Mouse (Mus musculus) activated CD4-positive, CD25-positive, alpha-beta regulatory T cell, adult 4 months (primary cell): ENCODE measurements around the gene Dupd1. TPM values are rescaled to one million over a fixed set of nuclear protein-coding genes. Genes with fewer than 3 reads are reported as not detected.

Source experiments
- ATAC-seq: one replicate; pipeline ENCODE4 v1.8.0; 2017
- polyA plus RNA-seq, 2 experiments: library from polyadenylated mRNA; unstranded; fragments of 100-300 nt; shearing (Covaris generic); gene quantifications; one replicate each; pipeline ENCODE4 v1.2.1; 2017

The Dupd1 gene
- polyA plus RNA-seq, 2 experiments from 2014 or later = not detected

DNA sequence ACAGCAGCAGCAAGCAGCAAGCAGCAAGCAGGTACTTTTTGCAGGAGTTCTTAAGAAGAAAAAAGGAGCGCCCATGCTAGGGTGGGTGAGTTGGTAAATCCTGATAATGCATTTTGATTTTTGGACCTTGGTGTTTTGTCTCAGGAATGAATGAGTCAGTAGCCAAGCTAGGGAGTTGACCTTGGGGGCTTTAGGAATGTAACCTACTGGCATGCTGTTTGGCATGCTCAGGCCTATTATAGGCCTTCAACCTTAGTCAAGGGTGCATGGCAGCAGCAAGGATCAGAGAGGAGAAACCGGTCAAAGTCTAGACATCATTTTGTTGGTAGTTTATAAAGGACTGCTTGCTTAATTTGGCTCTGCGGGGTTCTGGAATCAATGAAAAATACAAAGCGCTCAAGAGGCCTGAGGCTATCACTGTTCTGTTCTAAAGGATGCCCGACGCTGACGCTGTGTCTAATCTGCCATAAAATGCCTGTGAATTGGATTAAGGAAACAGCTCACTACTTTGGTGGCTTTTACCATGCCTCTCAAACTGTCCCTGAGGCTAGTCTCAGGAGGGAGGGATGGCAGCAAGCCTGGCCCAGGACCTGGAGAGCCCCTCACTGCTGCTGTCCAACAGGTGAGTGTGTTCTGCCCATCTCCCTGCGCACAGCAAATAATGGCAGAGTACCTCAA lies 7.8 kb upstream of the Dupd1 start:
- no peak for ATAC-seq

DNA sequence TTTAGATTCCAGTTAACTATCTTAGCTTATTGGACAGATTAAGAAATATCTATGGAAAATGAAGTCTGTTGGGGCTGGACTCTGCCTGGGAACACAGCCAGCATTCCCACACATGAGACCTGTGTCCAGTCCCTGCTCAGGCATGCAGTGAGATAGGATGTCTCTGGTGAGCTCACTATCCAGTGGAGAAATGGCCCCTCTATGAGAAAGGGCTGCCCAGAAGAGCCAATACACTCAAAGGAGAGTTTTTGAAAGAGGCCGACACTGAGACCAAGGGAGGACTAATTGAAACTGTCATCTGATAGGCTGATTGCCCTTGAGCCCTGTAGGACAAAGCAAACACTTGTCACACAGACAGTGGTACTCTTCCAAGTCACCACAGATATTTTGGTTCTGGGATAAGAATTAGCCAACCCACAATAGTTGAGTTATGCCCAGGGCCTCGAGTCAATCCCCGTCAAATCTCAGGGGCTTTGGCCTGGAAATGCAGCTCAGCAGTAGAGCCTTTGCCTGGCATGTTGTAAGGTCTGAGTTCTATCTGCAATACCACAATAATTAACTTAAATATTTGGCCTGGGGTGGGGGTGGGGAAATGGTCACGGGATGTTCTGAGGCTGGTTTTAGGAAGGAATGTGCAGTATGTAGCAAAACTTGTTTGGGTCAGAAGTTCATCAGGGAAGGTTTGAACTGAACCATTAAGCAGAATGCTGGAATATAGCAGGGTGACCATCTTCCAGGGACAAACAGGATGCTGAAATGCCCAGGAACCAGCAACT lies 6.2 kb upstream of the Dupd1 start:
- ATAC-seq = no peak

- no peak for ATAC-seq
Measured at GRCm38 (mm10) chr14:21719646-21720383, 5.4 kb upstream of the Dupd1 start.

GRCm38 (mm10) chr14:21711231-21711630 lies 3.1 kb downstream of the Dupd1 start:
- ATAC-seq = no peak

GRCm38 (mm10) chr14:21709545-21709944 lies 4.8 kb downstream of the Dupd1 start:
- ATAC-seq = no peak

DNA sequence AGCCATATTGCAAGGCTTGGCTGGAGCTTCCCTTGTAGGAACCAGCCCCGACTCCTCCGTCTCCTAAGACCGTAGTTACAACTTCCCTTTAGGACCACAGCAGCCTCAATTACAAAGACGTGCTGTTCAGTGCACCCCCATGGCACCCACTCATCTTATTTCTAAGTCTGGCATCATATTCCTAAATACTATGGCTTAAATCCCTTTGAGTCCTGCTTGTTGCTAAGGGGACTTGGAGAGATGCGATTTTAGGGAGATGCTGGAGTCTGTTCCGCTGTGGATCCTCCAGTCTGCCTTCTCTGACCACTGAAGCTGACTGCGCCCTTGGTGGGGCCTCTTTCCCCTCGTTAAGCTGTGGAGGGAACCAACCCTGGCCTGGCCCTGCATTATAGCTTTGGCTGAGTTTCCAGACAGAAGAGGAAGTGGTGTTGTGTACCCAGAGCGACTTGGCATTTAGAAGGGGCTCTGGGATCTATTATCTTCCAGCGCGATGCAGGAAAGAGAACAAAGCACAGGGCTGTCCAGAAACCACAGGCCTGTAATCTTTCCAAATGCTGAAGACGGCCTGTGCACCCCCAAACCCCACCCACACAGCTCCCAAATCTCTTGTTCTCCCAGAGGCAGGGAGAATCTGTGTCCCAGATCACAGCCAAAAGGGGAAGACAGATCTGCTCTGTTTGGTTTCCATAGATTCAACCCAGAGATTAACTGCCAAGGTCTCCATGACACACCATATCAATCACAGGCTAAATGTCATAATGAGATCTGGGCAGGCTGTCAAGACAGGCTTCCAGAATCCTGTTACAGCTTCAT lies 7.4 kb downstream of the Dupd1 start:
- no peak for ATAC-seq

DNA sequence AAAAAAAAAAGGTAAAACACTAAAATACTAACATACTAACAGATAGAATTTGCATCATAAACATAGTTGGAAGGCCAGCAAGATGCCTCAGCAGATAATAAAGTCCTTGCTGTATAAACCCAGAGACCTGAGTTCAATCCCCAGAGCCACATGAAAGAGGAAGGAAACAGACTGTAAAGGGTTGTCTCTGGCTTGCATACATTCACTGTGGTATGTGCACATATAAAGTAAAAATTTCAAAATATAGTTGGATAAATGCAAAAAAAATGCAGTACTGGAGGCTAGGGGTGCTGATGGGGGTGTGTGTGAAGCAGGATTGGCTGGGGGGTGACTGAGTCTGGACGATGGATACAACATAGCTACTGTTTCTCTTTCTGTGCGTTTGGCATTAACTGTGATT lies 8.9 kb downstream of the Dupd1 start:
- ATAC-seq = no peak

GRCm38 (mm10) chr14:21703255-21703654 lies 11.1 kb downstream of the Dupd1 start:
- ATAC-seq = no peak

DNA sequence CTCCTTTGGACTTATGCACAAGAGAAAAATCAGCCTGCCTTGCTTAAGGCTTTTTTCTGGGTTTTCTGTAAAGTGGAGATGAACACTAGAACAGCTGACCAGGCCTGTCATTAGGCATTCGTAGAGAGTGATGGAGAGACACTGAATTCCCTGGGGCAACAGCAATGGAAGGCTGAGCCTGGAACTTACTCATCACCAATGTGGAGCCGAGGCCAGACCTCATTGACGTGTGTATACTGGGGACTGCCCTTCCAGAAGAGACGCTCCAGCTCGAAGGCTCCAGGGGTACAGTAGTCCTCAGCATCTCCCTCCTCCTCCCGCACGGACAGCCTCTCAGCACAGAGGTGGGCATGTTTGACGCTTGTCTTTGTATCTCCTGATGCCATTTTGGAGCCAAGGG lies 11.7 kb downstream of the Dupd1 start:
- ATAC-seq = no peak

- ATAC-seq = no peak
Measured at GRCm38 (mm10) chr14:21696186-21696830, 18.1 kb downstream of the Dupd1 start.

DNA sequence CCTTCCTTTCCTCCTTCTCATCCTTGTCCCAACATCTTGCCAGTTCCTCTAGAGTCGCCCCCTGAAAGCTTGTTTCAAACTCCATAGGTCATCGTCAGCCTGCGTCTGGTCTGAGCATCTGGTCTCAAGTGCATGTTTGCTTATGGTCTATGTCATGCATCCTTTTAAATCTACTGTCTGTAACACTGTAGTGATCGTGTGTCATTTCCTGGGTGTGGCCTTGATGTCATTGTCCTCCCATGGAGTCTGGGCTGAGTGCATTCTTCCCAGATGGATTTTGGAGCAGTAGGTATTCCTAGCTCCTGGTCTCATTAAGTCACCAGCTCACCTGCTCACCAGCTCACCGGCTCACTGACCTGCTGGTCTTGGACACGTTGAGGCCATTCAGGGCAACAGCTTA lies 19.4 kb downstream of the Dupd1 start:
- no peak for ATAC-seq

- no peak for ATAC-seq
Measured at GRCm38 (mm10) chr14:21691070-21691469, 23.3 kb downstream of the Dupd1 start.

DNA sequence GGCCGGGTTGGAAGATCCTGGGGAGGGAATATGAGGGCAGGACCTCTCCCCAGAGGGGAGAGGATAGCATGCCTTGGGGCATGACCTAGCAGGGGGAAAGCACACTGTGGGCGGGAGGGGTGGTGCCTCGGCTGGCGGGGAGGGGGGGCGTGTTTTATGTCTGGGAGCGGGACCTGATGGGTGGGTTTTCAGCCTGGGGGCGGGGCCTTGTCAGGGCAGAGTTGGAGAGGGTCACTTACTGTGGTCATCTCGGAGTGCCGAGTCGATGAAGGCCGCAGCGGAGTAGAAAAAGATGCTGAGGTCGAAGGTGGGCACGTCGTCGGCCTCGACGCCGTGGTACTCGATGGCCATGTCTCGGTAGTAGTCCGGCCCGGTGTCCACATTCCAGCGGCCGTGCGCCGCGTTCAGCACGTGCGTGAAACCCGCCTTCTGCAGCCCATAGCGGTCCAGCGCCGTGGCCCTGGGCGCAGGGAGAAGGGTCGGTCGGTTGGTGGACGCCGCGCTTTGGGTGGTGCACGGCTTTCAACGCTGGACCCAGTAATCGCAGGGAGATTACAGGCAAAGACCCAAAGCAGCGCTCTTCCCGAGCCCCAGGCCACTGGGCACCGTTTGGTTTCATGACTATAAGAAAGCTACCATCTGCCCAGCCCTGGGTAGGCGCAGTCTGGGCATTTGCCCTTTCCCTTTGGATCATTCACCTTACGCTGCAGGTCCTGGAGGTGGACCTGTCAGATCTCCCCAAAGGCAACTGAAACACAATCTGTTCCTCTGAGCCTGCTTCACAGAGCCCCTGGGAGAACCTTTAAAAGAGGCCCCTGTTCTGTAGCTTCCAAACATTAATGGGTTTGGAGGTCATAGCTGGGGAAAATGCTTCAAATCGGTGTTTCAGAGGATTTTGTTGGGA lies 27.7 kb downstream of the Dupd1 start:
- no peak for ATAC-seq

GRCm38 (mm10) chr14:21685411-21686146 lies 28.8 kb downstream of the Dupd1 start:
- ATAC-seq = no peak

DNA sequence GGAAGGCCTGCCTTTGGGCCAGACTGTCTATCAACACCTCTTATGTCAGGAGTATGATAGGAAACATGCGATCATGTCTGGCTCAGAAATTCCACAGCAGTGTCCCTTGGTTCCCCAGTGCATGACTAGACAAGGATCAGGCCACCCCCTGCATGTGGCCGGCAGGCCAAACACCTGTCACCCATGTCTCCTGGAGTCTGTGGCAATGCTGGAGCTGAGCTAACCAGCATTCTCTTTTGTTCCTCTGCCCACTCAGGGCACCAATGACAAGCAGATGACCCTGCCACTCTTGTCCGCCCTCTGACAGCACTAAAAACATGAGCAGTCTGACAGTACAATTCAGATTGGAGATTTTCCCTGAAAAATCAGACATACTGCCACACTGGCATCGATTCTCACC lies 30.5 kb downstream of the Dupd1 start:
- no peak for ATAC-seq

DNA sequence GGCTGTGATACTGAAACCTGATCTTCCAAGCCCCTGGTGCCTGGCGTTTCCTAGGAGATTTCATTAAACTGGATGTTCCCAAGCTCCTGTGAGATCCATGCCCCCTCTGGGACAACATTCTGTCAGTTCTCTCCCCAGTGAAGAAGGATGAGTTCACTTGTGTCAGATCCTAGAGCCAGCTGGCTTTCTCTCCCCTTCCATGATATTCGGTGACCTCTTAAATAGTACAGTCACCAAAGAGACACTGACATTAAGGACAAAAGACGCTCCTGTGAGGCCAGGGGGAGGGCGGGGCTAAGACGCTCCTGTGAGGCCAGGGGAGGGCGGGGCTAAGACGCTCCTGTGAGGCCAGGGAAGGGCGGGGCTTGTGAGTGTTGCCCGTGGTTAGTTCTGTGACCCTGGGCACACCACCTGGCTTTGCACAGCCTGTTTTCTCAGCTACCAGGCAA lies 31.7 kb downstream of the Dupd1 start:
- peak; percentile 59 for ATAC-seq

GRCm38 (mm10) chr14:21679631-21680201 lies 34.7 kb downstream of the Dupd1 start:
- ATAC-seq = no peak

DNA sequence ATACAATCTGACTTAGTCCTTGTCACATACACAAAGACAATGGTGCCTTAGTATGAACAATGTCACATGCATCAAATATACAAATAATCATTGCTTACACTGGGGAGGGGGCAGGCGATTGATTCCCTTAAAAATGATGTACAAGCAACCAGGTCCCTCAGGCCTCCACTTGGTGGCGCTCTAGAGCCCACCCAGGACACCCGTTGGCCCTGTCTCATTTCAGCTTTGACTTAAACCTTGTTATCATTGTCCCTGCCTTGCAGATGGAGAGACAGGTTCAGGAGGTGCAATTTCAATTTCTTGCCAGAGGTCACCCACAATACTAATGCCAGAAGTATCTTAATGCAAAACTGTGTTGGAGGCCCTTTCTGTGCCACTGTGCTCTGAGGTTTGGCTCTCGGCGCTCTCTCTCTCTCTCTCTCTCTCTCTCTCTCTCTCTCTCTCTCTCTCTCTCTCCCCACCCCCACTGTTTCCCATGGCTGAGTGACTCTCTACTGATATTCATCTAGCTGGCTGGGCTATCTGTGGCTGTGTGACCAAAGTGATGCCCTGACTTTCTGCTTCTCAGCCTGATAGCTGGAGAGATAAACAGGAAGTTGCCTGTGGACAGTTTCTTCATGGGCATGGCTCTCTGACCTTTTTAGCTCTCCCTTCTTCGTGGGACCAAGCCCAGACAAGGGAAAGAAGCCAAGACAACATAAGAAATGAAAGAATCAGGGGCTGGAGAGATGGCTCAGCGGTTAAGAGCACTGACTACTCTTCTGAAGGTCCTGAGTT lies 35.7 kb downstream of the Dupd1 start:
- no peak for ATAC-seq

GRCm38 (mm10) chr14:21676223-21676622 lies 38.2 kb downstream of the Dupd1 start:
- ATAC-seq = no peak
